Mouse (Mus musculus): ENCODE measurements around the gene Clec4a1. TPM values are rescaled to one million over a fixed set of nuclear protein-coding genes. Genes with fewer than 3 reads are reported as not detected.

Clec4a1 gene
- polyA plus RNA-seq, 1 experiment from 2014 or later: 5.7 TPM

DNA sequence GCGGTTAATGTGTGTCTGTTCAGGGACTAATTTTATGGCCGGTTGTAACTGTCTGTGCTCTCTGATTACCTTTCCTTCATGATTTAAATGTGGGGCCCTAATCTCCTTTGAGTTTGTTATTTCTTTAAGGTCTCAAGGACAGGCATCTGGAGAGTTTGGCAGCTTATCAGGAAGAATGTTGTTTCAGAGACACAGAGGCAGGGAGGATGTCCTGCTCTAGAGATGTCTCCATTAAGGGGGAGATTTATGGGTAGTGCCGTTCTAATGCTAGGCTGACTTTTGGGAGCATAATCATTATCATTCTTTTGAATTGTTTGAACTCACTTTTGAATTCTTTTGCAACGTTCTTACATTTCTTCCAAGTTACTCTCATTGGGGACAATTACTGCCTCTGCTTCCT, 1.7 kb upstream of the Clec4a1 start:
- Histone ChIP-seq H3K9me3 (replicated peaks) (no peaks in the 10 kb centered on the region), H3K4me3 (replicated peaks) (no peak overlapping the region), H3K4me1 (no peaks in the 10 kb centered on the region), H3K27ac (replicated peaks) (no peak overlapping the region), H3K27me3 (no peaks in the 10 kb centered on the region), H3K9ac (no peak overlapping the region), H3K4me2 (replicated peaks) (no peak overlapping the region), H3K36me3 (no peaks in the 10 kb centered on the region)
- no peak for ATAC-seq (ENCODE audit: insufficient number of reproducible peaks, low FRiP score, low TSS enrichment, low read depth)
- WGBS: 75% methylated on average over 4 of the region's 4 CpGs

DNA sequence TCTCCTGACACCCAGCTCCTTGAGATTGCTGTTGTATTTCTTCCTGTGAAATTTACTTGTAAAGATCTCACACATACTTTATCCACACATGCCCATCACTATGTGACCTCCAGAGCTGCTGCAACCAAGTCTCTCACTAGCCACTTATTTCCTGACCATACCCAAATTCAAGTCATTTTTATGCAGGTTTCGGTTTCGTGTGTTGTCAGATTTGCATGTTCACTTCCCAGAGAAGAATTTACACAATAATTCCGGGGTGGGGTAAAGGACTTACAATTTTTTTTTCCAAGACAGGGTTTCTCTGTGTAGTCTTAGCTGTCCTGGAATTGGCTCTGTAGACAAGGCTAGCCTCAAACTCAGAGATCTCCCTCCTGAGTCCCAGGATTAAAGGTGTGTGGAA, 13.2 kb downstream of the Clec4a1 start:
- WGBS: 77% methylated on average over 3 of the region's 3 CpGs
- no peak for ATAC-seq (ENCODE audit: insufficient number of reproducible peaks, low FRiP score, low TSS enrichment, low read depth)
- no peak overlapping the region for H3K4me3 ChIP-seq (replicated peaks)
- no peak overlapping the region for H3K27ac ChIP-seq (replicated peaks)
- H3K9me3 ChIP-seq (replicated peaks): no peaks in the 10 kb centered on the region
- no peaks in the 10 kb centered on the region for H3K27me3 ChIP-seq
- no peak overlapping the region for H3K4me2 ChIP-seq (replicated peaks)
- no peaks in the 10 kb centered on the region for H3K4me1 ChIP-seq
- H3K36me3 ChIP-seq: no peaks in the 10 kb centered on the region
- H3K9ac ChIP-seq: no peak overlapping the region

DNA sequence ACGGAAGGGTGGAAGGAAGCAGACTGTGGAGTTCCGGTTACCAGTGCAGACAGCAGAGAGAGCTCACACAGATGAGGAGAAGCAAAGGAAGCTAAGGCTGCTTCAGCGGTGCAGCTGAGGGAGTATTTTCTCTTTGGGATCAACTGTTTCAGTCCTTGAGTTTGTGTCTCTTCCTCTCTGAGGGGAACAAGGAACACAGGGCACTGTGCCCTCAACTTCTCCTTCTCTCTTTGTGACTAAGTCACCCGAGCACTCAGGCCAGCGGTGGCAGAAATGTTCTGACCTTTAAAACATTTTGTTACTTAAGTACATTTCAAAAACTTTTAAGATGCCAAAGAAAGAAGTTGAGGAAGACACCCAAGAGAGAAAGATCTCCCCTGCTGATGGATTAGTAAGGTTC, 18.0 kb downstream of the Clec4a1 start:
- H3K36me3 ChIP-seq: no peaks in the 10 kb centered on the region
- no peak overlapping the region for H3K4me3 ChIP-seq (replicated peaks)
- no peak overlapping the region for H3K27ac ChIP-seq (replicated peaks)
- ATAC-seq (ENCODE audit: insufficient number of reproducible peaks, low FRiP score, low TSS enrichment, low read depth): no peak
- WGBS: 89% methylated on average over 5 of the region's 5 CpGs
- no peaks in the 10 kb centered on the region for H3K9me3 ChIP-seq (replicated peaks)
- H3K4me1 ChIP-seq: no peaks in the 10 kb centered on the region
- no peak overlapping the region for H3K9ac ChIP-seq
- no peaks in the 10 kb centered on the region for H3K27me3 ChIP-seq
- no peak overlapping the region for H3K4me2 ChIP-seq (replicated peaks)

DNA sequence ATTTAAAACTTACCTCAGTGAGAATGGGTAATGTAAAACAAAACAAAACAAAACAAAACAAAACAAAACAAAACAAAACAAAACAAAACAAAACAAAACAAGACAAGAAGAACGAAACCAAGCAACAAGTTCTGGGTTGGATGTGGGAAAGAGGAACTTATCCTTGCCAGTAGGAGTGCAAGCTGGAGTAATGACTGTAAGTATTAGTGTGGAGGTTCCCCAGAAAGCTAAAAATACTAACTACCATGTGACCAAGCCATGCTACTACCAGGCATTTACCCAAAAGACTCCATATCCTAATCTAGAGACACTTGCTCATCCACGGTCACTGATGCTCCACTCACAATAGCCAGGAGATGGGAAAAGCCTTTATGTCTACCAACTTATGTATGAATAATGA, 25.1 kb downstream of the Clec4a1 start:
- H3K27ac ChIP-seq (replicated peaks): no peak overlapping the region
- 85% methylated on average over 2 of the region's 2 CpGs for WGBS
- no peak for ATAC-seq (ENCODE audit: insufficient number of reproducible peaks, low FRiP score, low TSS enrichment, low read depth)
- H3K4me1 ChIP-seq: no peaks in the 10 kb centered on the region
- H3K4me3 ChIP-seq (replicated peaks): no peak overlapping the region
- no peaks in the 10 kb centered on the region for H3K9me3 ChIP-seq (replicated peaks)
- H3K9ac ChIP-seq: no peak overlapping the region
- H3K27me3 ChIP-seq: no peaks in the 10 kb centered on the region
- H3K4me2 ChIP-seq (replicated peaks): no peak overlapping the region
- H3K36me3 ChIP-seq: no peaks in the 10 kb centered on the region

DNA sequence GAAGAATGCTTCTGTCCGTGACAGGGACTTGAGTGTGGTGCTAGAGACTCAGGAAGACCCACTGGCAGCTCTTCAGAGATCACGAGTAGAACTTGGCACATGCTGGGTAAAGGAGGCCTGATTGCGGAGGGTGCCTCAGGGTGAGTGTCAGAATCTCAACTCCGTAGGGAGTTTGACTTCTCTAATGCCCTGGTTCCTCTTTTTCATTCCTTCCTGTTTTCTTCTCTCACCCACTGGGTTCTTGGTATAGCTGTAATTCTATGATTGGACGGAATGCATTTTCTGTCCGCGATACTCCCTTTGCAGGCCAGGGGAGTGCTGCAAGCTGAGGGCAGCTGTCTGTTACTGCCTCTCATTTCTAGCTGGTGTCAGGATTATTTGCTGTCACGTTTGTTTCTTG, 30.8 kb downstream of the Clec4a1 start, which contains the start of gene Clec4a3:
Clec4a3 (plus strand) TSS at position 115 of the 400 bp plus-strand sequence.
- H3K4me2 ChIP-seq (replicated peaks): no peak within 1 kb of the TSS
- 82% methylated on average over 8 of the region's 8 CpGs for WGBS
- H3K9me3 ChIP-seq (replicated peaks): no peaks in the 10 kb centered on the region
- H3K4me1 ChIP-seq: no peaks in the 10 kb centered on the region
- no peak within 1 kb of the TSS for H3K27ac ChIP-seq (replicated peaks)
- no peak within 1 kb of the TSS for H3K4me3 ChIP-seq (replicated peaks)
- H3K36me3 ChIP-seq: no peaks in the 10 kb centered on the region
- ATAC-seq (ENCODE audit: insufficient number of reproducible peaks, low FRiP score, low TSS enrichment, low read depth): no peak
- H3K27me3 ChIP-seq: no peaks in the 10 kb centered on the region
- H3K9ac ChIP-seq: no peak within 1 kb of the TSS

DNA sequence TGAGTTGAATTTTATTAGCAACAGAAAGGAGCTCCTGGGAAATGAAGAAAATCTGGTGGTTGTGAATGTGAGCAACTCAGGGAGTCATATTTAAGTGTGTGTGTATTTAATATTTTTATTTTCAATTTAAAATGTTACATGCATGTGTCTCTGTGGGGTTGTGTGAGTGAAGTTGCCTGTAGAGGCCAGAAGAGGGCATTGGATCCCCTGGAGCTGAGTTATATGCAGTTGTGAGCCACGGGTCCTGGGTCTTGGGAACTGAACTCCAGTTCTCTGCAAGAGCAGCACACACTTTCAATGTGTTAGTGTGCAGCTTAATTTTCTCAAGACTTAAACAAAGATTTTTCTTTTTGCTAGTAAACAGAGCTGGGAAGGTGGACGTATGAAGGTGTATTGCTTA, 42.9 kb downstream of the Clec4a1 start:
- Histone ChIP-seq H3K27ac (replicated peaks) (no peak overlapping the region), H3K36me3 (no peaks in the 10 kb centered on the region), H3K27me3 (no peaks in the 10 kb centered on the region), H3K4me3 (replicated peaks) (no peak overlapping the region), H3K4me1 (no peaks in the 10 kb centered on the region), H3K4me2 (replicated peaks) (no peak overlapping the region), H3K9ac (no peak overlapping the region), H3K9me3 (replicated peaks) (no peaks in the 10 kb centered on the region)
- WGBS: 63% methylated on average over 2 of the region's 2 CpGs
- no peak for ATAC-seq (ENCODE audit: insufficient number of reproducible peaks, low FRiP score, low TSS enrichment, low read depth)

DNA sequence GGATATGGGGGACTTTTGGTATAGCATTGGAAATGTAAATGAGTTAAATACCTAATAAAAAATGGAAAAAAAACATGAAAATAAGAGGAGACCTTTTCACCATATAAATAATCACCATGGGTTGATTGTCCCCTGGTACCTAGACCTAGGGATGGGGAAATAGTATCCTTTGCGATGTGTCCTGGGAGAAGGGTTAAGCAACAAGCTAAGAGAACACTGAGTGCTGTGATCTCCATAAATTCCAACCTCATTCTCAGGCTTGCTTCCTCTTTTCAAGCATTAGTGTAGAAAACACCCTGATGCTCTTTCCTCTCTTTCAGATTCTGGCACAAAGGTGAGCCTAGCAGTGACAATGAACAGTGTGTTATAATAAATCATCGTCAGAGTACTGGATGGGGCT, 47.4 kb downstream of the Clec4a1 start:
- Histone ChIP-seq H3K4me1 (no peaks in the 10 kb centered on the region), H3K4me3 (replicated peaks) (no peak overlapping the region), H3K27ac (replicated peaks) (no peak overlapping the region), H3K36me3 (no peaks in the 10 kb centered on the region), H3K4me2 (replicated peaks) (no peak overlapping the region), H3K27me3 (no peaks in the 10 kb centered on the region), H3K9ac (no peak overlapping the region), H3K9me3 (replicated peaks) (no peaks in the 10 kb centered on the region; the same call in 1 of the 2 replicates)
- 82% methylated on average over 2 of the region's 2 CpGs for WGBS
- no peak for ATAC-seq (ENCODE audit: insufficient number of reproducible peaks, low FRiP score, low TSS enrichment, low read depth)

Other genes with a start within 250 kb of the Clec4a1 start
- gene Nanog, start 214.4 kb upstream of the Clec4a1 start, polyA plus RNA-seq (2015; fragmentation: Nextera tagmentation; extraction: Ambion mirVana): 0.33 and 0.34 TPM in 2 replicates
- gene Slc2a3, start 120.2 kb upstream of the Clec4a1 start, polyA plus RNA-seq (2015; fragmentation: Nextera tagmentation; extraction: Ambion mirVana): 30.2 and 40.2 TPM in 2 replicates
- 7.4 and 8.3 TPM in 2 replicates for gene Foxj2, start 101.9 kb upstream of the Clec4a1 start, polyA plus RNA-seq (2015; fragmentation: Nextera tagmentation; extraction: Ambion mirVana)
- 4.0 and 4.1 TPM in 2 replicates for gene C3ar1, start 65.7 kb upstream of the Clec4a1 start, polyA plus RNA-seq (2015; fragmentation: Nextera tagmentation; extraction: Ambion mirVana)
- 54.5 and 57.0 TPM in 2 replicates for gene Necap1, start 47.4 kb upstream of the Clec4a1 start, polyA plus RNA-seq (2015; fragmentation: Nextera tagmentation; extraction: Ambion mirVana)
- gene Clec4a3, start 30.7 kb downstream of the Clec4a1 start, polyA plus RNA-seq (2015; fragmentation: Nextera tagmentation; extraction: Ambion mirVana): 5.4 and 6.5 TPM in 2 replicates
- not detected in 2 replicates for gene Clec4a4, start 68.5 kb downstream of the Clec4a1 start, polyA plus RNA-seq (2015; fragmentation: Nextera tagmentation; extraction: Ambion mirVana)
- gene Clec4b1, start 128.1 kb downstream of the Clec4a1 start, polyA plus RNA-seq (2015; fragmentation: Nextera tagmentation; extraction: Ambion mirVana): 0.32 TPM in 1 of 2 replicates, not detected in the other
- gene Clec4a2, start 184.6 kb downstream of the Clec4a1 start, polyA plus RNA-seq (2015; fragmentation: Nextera tagmentation; extraction: Ambion mirVana): 5.7 and 7.5 TPM in 2 replicates